Mouse (Mus musculus) frontal cortex, adult (tissue): ENCODE measurements at regions not wholly inside any gene's neighbourhood (a gene's known extent, or its start where the extent isn't known, plus 50 kb on each side); places are given as distances from the start of the nearest gene placed in this dataset.
"Not testable (repeated sequence)": the region's sequence is repeated elsewhere in the genome, so short reads cannot be mapped to it uniquely, and the experiment has no call there.

ENCODE experiments used
- ATAC-seq: cut with Nextera tagmentation; 2 replicates; pipeline ENCODE4 v1.9.2; 2017; ENCODE audit warnings: mild to moderate bottlenecking, moderate library complexity, mixed read lengths; ENCODE audit not compliant: low TSS enrichment

DNA sequence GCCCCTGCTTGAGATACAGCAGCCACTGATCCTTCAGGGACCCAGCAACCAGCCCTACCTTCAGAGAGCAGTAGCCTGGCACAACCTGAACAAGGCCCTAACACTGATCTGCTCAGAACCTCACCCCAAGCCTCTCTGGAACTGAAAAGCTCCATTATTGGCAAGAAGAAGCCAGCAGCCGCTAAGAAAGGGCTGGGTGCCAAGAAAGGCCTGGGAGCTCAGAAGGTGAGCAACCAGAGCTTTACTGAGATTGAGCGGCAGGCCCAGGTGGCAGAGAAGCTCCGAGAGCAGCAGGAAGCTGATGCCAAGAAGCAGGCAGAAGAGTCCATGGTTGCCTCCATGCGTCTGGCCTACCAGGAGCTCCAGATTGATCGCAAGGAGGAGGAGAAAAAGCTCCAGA, 74.4 kb upstream of the Oxtr start:
- not testable (repeated sequence) for ATAC-seq

DNA sequence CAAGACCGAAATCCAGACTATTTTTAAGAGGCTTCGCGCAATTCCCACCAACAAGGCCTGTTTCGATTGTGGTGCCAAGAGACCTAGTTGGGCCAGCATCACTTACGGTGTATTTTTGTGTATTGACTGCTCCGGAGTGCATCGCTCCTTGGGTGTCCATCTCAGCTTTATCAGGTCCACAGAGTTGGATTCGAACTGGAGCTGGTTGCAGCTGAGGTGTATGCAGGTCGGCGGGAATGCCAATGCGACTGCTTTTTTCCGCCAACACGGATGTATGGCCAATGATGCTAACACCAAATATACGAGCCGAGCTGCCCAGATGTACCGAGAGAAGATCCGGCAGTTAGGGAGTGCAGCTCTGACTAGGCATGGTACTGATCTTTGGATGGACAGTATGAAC, 73.9 kb upstream of the Oxtr start:
- ATAC-seq, result not testable (repeated sequence)

DNA sequence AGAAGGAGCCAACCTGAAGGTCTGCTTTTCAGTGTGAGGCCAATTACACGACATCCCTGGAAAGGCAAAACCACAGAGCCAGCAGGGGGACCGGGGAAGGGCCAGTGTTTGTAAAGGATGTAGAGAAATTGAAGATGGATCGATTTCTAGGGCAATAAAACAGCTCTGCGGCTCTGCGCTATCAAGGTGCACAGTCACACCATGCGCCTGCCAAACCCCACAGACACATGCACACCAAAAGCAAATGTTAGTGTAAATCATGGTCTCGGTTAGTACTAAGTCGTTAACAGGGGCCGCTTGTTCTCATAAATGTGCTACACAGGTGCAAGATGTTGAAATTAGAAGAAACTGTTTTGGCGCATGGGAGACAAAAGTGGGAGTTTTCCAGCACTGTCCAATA, 72.3 kb upstream of the Oxtr start:
- ATAC-seq, result no peak

GRCm38 (mm10) chr6:112561568-112561967, 71.8 kb upstream of the Oxtr start:
- no peak for ATAC-seq

- ATAC-seq, result no peak
Measured at GRCm38 (mm10) chr6:112559549-112559948, 69.8 kb upstream of the Oxtr start.

GRCm38 (mm10) chr6:112557516-112557915, 67.8 kb upstream of the Oxtr start:
- no peak for ATAC-seq

DNA sequence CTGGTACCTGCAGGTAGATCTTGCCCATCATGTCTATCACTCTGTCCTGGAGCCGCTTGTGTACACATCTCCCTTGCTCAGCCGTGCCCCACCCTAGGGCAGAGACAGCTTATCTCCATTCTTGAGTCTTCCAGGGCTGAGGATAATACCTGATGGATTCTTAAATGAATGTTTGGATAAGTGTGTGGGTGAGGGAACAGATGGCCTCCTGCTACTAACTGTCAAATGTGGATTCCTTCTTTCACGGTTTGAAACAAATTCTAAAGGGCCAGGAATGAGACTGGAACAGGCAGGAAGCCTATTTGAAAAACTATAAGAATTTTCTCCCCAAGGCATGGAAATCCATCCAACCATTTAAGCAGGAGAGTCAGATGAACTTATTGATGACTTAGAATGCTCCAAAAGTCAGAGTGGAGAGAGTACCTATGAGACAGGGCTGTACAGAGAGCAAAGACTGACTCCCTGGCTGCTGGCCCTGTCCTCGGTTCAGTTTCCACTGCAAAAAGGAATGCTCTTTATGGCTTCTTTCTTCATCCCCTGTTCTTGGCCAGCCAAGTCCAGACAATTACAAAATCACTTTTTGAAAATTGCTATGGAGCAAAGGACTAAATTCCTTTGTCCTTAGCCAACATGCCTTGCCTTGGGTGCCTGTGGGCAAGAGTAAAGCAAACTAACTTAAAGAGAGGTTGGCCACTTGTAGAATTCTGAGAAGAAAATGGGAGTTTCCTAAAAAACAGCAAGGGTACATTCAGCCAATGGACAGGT, 66.8 kb upstream of the Oxtr start:
- ATAC-seq, result peak; percentile 78

DNA sequence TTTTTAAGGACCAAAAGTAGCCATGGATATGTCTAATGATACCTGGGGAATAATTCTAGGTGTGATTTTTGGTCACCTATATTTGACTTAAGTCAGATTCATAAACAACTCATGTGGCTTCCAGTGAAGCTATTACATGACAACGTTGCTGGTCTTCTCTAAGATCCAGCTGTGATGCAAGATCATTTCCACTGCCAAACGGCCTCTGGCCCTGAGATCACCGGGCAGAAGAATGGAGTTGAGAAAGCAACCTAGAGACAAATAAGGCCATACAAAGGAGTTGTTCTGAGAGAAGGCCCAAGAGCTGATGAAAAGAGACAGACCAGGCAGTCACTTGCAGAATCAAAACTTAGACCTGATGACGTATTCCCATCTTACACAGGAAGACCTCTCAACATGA, 64.3 kb upstream of the Oxtr start:
- ATAC-seq, result no peak

DNA sequence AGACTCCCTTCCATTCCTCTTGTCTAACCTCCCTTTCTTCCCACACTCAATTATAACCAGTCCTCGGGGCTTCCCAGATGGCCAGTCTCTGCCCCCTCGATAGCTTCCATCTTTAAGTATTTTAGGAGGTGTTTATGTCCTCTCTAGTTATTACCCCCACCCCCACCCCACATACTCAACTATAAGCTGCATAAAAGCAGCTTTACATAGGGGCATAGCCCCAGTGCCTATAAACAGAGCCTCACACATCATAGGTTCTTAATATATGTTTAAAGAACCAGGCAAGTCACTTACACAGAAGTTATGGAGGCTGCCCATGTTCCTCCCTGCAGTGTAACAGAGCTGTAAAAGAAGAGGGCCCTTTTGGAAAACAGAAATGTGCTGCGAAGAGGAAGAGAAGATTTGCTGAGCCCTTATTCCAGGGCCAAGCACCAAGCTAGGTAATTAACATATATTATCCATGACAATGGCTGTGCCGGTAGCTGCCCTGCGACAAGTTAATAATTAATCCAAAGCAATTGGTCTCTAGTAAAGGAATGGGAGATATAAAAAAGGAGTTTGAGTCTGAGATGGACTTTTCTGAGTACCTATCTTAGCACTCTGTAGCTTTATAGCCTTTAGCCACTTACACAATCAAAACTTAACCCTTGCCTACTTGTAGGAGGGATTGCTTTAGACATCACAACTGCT, 63.6 kb upstream of the Oxtr start:
- ATAC-seq, result no peak

DNA sequence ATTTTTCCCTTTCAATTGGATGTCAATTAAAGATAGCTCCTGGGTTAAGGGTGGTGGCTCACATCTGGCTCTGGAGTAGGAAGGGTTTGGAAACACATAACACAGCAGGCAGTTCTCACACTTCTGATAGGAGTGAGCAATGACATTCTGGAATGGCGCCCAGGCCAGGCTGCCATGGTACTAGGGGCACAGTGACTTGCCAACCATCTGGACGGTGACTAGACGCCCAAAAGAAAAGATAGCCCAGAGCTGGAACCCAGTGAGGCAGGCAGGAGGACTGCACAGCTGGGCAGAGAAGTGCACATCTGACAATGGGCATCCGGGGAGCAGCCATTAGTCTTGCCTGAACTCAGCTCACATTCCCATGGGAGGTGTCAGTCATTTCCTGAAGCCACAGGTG, 62.8 kb upstream of the Oxtr start:
- ATAC-seq, result no peak

DNA sequence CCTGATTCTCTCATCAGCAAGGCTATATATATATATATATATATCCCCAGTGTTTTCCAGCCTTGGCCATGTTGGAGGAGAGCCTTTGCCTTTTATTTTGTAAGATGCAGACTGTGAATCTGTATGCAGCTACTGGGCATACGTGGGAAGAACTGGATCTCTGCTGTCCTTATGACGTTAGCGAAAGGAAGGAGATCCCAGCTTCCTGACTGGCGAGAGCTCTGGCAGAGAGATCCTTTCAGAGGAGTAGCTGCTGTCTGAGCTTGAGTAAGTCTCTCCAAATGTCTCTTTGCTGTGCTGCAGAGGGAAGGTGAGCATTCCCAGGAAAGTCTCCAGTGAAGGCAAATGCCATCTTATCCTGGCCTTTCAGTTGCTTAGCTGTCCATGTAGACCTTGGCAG, 61.6 kb upstream of the Oxtr start:
- peak; percentile 94 for ATAC-seq

DNA sequence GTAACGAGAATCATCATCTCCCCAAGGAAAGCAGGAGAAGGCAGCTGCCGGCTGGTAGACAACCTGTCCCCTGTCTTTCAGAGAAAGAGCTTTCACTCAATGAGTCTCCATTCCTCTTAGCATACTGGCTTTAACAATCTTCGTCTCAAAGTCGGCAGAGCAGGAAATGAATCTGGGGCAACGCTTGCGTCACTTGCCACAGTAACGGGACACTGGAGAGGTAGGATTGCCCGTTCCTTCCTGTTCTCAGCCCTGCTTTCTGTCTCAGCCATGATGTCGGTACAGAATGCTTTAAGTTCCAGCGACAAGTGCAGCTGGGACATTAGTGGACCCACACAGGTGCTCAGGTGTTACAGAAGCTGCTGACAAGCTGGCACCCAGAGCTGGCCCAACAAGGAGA, 57.5 kb upstream of the Oxtr start:
- no peak for ATAC-seq

GRCm38 (mm10) chr6:112546033-112546432, 56.3 kb upstream of the Oxtr start:
- ATAC-seq, result no peak

- ATAC-seq, result no peak
Measured at GRCm38 (mm10) chr6:112544315-112544714, 54.6 kb upstream of the Oxtr start.

DNA sequence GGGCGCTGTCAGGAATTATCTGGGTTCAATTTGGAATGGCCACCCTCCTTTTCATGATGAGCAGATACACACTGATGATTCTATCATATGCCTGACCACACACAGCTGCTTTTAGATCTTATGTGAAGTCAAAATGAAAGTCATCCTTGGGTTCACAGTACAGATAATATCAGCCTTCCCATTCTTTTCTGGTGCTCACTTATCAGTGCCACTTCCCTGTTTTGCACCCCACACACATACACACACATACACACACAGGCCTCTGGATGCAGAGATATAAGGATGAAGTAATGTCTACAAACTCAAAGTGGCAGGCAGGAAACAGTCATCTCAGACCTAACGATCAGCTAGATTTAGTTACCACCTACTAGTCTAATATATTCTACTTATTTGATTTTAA, 52.9 kb upstream of the Oxtr start:
- ATAC-seq, result no peak
